Mouse (Mus musculus): Measurements from ENCODE around the gene Rab31.

The Rab31 gene

DNA sequence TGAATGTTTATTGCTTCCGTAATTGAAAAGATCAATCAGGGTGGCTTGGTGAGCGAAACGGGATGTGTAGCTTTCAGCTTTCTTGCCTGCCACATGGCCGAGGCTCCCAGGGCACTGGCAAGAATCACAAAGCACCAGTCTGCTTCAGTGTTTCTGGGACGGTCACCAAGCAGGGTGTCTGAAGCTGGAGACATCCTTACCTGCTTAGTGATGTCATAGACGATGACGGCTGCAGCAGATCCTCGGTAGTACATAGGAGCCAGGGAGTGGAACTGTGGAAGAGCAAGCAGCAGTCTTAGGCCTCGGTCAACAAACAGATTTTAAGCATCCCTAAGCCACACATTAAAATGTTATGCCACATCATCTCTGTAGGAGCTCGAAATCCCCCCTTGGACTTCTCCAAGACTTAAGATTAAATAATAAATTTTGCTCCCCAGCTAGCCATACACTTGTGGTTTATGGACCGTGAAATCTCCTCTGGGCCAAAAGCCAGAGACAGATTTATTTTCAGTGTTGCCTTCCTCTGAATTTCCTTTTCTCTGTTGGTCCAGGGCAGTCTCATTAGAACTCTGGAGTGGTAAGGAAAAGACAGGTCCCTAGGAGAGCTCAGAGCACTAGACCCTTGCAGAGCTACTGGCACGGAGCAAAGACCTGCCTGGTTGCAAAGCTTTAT lies 74.6 kb downstream of the Rab31 start:
- DNase-seq = no peak

GRCm38 (mm10) chr17:65696939-65697338 lies 75.6 kb downstream of the Rab31 start:
- no peak for DNase-seq

DNA sequence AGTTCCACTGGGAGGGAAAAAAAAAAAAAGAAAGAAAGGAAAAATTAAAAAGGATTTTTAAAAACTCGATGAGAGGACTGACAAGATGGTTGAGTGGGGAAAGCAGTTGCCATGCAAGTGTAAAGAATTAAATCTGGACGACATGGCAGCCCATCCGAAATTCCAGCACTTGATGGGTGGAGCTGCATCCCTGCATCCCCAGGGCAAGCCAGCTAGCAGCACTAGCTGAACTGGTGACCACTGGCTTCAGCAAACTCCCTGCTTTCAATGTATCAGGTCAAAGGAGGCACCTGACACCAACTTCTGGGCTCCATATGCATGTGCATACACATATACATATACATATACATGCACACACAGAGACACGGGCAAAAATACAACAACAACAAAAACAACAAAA lies 80.3 kb downstream of the Rab31 start:
- DNase-seq = no peak

GRCm38 (mm10) chr17:65683731-65684130 lies 88.8 kb downstream of the Rab31 start:
- DNase-seq = no peak

GRCm38 (mm10) chr17:65683316-65683715 lies 89.2 kb downstream of the Rab31 start:
- no peak for DNase-seq

DNA sequence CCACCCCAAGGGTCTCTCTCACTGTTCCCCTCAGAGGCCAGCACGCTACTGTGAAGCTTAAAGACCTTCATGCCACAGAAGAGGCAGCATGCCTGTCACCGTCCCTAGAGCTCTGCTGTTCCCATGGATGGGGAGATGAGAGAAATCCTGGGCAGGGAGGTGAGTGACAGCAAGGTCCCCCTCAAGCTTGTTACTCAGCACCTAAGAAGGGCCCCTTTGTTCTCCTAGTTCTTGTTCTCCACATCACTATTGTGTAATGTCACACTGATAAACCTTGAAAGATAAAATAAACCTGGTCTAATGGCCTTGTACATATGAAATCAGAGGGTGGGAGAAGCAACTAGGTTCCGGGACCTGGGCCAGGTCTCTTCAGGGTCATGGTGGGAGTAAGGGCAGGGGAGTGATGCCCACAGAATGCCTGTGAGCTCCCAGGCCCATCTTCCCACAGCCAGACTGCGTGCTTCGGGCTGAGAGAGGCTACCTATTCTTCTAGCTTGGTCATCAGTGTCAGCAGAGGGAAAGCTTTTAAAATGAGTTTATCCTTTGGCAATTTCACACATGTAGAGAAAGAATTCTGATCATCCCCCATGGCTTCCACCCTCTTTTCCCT lies 90.4 kb downstream of the Rab31 start:
- DNase-seq = no peak

DNA sequence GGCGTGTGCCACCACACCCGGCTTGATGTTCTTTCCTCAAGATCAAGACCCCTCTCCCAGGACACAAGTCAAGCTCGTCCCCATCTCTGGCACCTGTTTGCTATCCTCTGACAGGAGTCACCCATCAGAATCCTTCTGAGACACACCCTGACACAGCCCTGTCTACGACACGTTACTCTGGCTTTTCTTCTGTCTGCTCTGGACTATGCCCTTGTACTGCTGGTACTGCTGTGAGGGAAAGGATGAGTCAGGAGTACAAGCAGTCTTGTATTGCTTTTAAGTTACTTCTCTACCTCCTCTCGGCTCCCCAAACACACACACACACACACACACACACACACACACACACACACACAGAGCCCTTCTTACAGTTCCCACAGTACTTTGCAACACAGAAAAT lies 91.0 kb downstream of the Rab31 start:
- DNase-seq = no peak

- DNase-seq = no peak
These were observed 91.6 kb downstream of the Rab31 start for GRCm38 (mm10) chr17:65680801-65681412.

GRCm38 (mm10) chr17:65679806-65680446 lies 92.6 kb downstream of the Rab31 start:
- DNase-seq = no peak

- no peak for DNase-seq
These were observed 94.8 kb downstream of the Rab31 start for GRCm38 (mm10) chr17:65677742-65678141.

DNA sequence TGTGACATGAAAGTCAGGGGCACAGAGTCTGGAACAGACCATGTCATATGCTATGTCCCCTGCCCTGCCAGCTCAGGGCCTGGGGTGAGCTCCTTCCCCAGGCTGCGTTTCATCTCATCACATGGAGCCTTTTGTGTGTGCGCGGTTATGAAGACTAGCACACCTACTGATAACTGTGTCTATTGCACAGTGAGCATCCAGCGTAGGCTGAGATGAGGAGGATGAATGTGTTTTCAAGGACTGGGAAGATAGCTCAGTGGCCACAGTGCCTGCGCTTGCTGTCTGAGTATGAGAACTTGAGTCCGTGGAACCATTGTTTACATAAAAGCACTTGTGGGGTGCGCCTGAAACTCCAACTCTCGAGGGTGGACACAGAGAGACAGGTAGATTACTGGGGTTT lies 96.0 kb downstream of the Rab31 start:
- DNase-seq = no peak

DNA sequence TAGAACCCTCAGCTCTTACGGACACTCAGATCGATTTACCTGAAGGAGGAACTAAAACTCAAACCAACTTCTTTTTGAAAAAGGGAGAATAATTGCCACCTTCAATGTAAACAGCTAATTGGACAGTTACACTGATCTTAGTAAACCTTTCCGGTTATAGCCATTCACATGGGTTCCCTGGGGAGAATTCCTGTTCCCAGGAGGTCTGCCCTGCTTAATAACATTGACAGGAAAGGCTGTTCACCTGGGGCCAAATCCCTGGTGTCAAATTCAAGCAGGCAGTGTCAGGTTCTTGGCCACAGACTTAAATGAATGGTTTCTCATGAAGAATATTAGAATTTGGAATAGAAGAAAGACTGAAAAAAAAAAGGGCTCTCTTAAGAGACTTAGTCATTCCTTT lies 96.6 kb downstream of the Rab31 start:
- DNase-seq = no peak

DNA sequence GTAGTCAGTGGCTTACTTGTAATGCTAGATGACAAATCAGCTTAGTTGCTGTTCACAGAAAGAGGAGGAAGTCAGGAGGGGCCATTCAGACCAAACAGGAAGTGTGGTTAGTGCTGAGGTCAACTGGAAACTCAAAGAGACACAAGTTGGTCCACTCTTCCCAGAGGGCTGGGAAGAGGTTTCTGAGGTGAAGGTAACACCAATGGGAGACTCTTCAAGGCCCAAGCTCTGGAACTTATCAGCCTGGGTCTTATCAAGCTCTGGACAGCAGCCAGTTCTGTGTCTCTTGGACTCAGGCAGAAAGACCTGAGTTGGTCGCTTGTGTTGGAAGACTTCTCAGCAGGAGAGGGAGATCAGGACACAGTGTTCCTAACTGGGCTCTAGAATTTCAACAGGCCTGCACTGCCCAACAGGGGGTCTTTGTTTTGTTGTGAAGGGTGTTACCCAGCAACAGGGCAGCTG lies 97.8 kb downstream of the Rab31 start:
- no peak for DNase-seq

GRCm38 (mm10) chr17:65672926-65673325 lies 99.6 kb downstream of the Rab31 start:
- DNase-seq = no peak

- no peak for DNase-seq
These were observed 103.5 kb downstream of the Rab31 start for GRCm38 (mm10) chr17:65669061-65669460.

GRCm38 (mm10) chr17:65667792-65668191 lies 104.8 kb downstream of the Rab31 start:
- DNase-seq = no peak

DNA sequence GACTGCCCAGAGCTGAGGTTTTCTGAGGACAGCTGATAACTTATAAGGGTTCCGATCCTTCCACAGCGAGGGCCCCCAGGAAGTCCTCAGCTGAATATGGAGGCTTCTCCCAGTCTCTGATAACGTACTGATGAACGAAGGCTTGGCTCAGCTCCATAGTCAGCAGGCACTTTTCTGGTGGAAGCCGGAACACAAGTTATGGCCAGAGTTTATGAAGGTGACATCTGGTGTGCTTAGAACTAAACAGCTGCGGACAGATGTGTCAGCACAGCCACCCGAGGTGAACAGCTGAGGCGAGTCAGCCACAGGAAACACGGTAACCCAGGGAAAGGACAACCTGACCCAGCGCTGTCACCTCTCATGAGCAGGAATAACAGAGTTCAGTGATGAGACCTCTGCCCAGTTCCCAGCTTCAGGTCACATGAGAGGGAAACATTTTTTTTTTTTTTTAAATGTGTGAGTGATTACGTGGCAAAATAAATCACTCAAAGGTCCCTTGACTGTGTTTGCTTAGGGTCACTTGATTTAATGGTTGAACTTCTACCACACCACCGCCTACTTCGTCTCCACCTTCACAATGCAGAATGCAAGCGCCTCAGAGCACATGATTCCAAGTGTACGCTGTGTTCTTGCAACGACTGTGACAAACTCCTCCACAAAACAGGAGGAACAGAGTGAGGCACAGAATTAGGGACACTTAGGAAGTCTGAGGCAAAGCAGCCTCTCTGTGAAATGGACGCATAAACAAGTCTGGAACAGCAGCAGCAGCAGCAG lies 106.0 kb downstream of the Rab31 start:
- DNase-seq = no peak

GRCm38 (mm10) chr17:65665786-65666387 lies 106.7 kb downstream of the Rab31 start:
- no peak for DNase-seq

GRCm38 (mm10) chr17:65663329-65664078 lies 109.0 kb downstream of the Rab31 start:
- DNase-seq = no peak

- no peak for DNase-seq
These were observed 109.9 kb downstream of the Rab31 start for GRCm38 (mm10) chr17:65662662-65663061.

DNA sequence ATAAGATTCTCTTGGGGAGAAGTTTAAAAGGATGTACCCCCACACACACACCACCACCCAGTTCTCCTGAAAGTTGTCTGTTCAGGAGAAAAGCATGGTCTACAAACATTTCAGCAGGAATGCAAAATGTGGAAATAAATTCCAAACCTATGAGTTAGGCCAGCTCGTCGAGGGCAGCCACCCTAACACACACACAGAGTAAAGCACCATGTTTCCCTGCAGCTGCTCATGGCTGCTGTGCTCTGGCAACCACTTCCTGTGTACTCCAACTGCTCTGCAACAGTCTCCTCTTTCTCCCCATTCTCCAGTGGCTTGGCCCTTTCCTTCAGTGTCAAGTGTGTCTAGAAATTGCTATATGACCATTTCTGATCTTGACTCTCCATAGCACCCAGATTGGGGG lies 114.1 kb downstream of the Rab31 start:
- DNase-seq = no peak

DNA sequence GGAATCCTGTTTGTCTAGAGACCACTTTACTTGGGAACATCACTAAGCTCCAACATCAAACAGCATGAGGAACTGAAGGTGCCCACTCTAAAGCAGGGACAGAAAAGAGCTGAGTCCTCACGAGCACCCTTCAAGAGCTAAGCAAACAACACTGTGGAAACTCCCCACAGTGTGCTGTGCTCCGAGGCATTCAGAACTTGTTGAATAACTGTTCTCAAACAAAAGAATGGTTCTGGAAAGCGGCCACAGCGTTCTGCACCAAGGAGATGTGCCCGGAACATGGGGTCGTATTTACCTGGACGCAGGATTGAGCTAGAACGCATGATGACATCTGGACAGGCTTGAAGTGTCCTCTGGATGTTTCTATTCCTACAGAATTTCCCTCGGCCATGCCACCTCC lies 114.6 kb downstream of the Rab31 start:
- no peak for DNase-seq

Data from right cerebral cortex, postnatal 4 days (tissue).